Mouse (Mus musculus): ENCODE data around the gene Cfap126. TPM values are rescaled to one million over a fixed set of nuclear protein-coding genes. Genes with fewer than 3 reads are reported as not detected.

Cfap126 gene
- total RNA-seq (2023): not detected

DNA sequence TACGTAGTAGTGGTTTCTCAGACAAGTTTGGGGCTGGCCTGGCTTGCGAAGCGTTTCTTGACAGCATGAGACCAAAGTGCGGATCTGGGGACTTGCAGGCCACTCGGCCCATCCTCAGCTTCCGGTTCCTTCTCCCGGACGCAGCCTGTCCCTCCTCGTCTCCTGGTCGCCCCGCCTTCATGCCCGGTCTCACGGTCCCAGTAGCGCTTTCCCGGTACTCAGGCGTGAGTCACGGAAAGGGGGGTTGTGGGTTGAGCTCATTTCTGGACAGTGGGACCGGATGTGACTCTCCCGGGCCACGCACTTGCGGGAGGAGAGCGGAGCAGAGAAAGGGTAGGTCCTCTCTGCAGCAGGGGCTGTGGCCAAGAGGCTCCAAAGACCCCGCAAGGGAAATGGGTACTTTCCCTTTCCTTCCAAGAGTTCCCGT, at the start of gene Cfap126:
Gene Cfap126, plus strand, starts transcription at position 46 of the 427 bp plus-strand sequence.

DNA sequence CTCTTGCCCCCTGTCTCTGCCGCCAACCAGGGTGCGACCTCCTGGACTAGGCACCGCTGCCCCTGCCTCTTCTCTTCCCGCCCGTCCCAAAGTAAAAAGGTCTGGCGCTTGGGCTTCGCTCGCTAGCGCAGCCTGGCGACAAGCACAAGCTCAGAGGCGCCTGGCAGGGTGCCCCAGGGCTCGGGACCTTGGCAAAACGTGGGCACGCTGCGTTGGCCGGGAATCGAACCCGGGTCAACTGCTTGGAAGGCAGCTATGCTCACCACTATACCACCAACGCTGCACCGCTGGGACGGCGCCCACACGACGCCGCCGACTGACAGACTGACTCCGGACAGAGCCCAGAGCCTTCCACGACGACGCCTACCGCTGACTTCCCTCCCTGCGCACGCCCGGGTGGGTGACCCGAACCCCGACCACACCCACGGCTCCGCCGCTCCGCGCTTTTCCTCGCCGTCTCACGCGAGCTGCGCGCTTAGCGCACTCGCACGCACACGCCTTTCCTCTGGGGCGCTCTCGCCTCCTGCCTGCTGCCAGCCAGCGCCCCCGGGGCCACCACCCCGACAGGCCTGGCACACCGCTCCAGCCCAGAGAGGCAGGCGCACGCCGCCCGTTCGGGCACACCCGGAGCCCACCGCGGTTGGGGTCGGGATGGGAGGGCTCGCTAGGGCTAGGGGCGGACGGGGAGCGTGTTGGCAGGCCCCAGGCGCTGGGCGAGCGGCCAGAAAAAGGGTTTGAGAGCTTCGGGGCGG, 49.1 kb upstream of the Cfap126 start, which contains the start of gene Fcgr3:
Gene Fcgr3, minus strand, starts transcription at position 445 of the 752 bp plus-strand sequence.

DNA sequence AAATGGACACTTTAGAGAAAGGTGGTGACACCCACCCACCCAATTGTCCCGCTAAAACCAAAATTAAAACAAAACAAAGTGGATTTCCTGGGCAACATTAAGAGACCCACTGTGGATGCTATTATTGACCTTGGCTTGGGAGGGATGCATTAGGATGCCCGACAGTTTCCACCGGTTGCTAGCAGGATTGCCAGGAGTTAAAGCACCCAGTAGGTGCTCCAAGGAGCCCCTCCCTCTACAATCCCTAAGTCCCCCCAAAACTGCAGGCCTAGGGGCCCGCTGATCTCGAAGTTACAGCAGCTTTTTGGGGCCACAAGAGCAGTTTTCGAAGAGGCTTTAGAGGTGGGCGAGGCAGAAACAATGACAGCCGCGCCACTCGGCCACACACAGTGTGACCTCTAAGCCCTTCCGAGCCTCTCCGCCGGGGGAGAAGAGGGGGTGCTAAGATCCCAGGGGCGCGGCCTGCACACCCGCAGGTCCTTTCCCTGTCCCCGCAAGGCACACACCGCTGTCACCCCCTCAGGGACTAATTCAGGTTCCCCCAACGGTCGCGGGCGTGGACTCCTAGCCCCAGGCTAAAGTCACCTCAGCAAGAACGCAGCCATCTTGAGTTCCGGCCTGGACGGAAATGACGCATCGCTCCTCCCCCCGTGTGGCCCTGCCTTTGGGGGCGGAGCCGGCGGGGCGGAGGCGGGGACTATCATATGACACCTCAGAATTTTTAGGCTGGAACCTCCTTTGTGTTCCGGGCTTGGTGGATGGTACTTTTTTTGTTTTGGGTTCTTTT, 36.4 kb downstream of the Cfap126 start, which contains the start of the genes Sdhc and Mpz:
Gene Sdhc, minus strand, starts transcription at position 630 of the 787 bp plus-strand sequence.
Gene Mpz, plus strand, starts transcription at position 738 of the 787 bp plus-strand sequence.

Other genes starting within 250 kb of the Cfap126 start
- gene Atf6, start 246.1 kb upstream of the Cfap126 start, total RNA-seq (2023): 8.9 TPM
- gene Gm26620, start 228.9 kb upstream of the Cfap126 start, total RNA-seq (2023): not detected
- gene Dusp12, start 228.4 kb upstream of the Cfap126 start, total RNA-seq (2023): 14.8 TPM
- not detected for gene Fcrlb, start 201.0 kb upstream of the Cfap126 start, total RNA-seq (2023)
- gene Fcrla, start 186.3 kb upstream of the Cfap126 start, total RNA-seq (2023): 32.9 TPM
- 18.3 TPM for gene Fcgr2b, start 137.4 kb upstream of the Cfap126 start, total RNA-seq (2023)
- 1.3 TPM for gene Fcgr4, start 95.0 kb upstream of the Cfap126 start, total RNA-seq (2023)
- gene Fcgr3, start 49.0 kb upstream of the Cfap126 start, total RNA-seq (2023): 3.4 TPM
- gene Sdhc, start 36.7 kb downstream of the Cfap126 start, total RNA-seq (2023): 109 TPM
- not detected for gene Mpz, start 36.8 kb downstream of the Cfap126 start, total RNA-seq (2023)
- gene Pcp4l1, start 82.3 kb downstream of the Cfap126 start, total RNA-seq (2023): not detected
- gene Nr1i3, start 100.1 kb downstream of the Cfap126 start, total RNA-seq (2023): not detected
- gene Tomm40l, start 108.6 kb downstream of the Cfap126 start, total RNA-seq (2023): 16.1 TPM
- gene Apoa2, start 111.1 kb downstream of the Cfap126 start, total RNA-seq (2023): not detected
- 13.4 TPM for gene Fcer1g, start 120.4 kb downstream of the Cfap126 start, total RNA-seq (2023)
- gene Adamts4, start 136.5 kb downstream of the Cfap126 start, total RNA-seq (2023): not detected
- 122 TPM for gene Ndufs2, start 137.5 kb downstream of the Cfap126 start, total RNA-seq (2023)
- 66.1 TPM for gene B4galt3, start 156.4 kb downstream of the Cfap126 start, total RNA-seq (2023)
- gene Ppox, start 167.3 kb downstream of the Cfap126 start, total RNA-seq (2023): 49.0 TPM
- 45.6 TPM for gene Usp21, start 174.1 kb downstream of the Cfap126 start, total RNA-seq (2023)
- 52.8 TPM for gene Ufc1, start 181.1 kb downstream of the Cfap126 start, total RNA-seq (2023)
- gene Dedd, start 215.2 kb downstream of the Cfap126 start, total RNA-seq (2023): 24.5 TPM
- gene Nit1, start 231.7 kb downstream of the Cfap126 start, total RNA-seq (2023): 28.0 TPM
- gene Pfdn2, start 231.8 kb downstream of the Cfap126 start, total RNA-seq (2023): 79.6 TPM
- gene Klhdc9, start 246.9 kb downstream of the Cfap126 start, total RNA-seq (2023): 1.3 TPM